Mouse (Mus musculus): Measurements from ENCODE around the gene Loxl1. TPM values are rescaled to one million over a fixed set of nuclear protein-coding genes. Genes with fewer than 3 reads are reported as not detected.
A peak's percentile ranks its signal among the peaks of the same experiment; 100 is the strongest.

Gene Loxl1
- polyA plus RNA-seq, 1 experiment from 2014 or later, result 16.0 TPM

GRCm38 (mm10) chr9:58345963-58346362 is 33.0 kb upstream of the Loxl1 start:
- no peak overlapping the region for H3K4me3 ChIP-seq (ENCODE audit: low read depth, low read length)
- 37% methylated on average over 7 of the region's 7 CpGs for WGBS
- H3K4me2 ChIP-seq (ENCODE audit: low read depth, severe bottlenecking), result no peak overlapping the region
- H3K36me3 ChIP-seq (ENCODE audit: control insufficient read depth, insufficient read depth, low read length), result no peaks in the 10 kb centered on the region
- peaks cover 3% of the 10 kb centered on the region; the same call in 1 of the 2 replicates for H3K4me1 ChIP-seq (ENCODE audit: control insufficient read depth, insufficient read depth, low read length)
- H3K27ac ChIP-seq (replicated peaks; ENCODE audit: low read depth, low read length), result no peak overlapping the region
- H3K9ac ChIP-seq (ENCODE audit: low read length), result no peak overlapping the region
- no peaks in the 10 kb centered on the region for H3K27me3 ChIP-seq (ENCODE audit: control insufficient read depth, insufficient read depth, low read length)
- no peaks in the 10 kb centered on the region for H3K9me3 ChIP-seq (ENCODE audit: control insufficient read depth, low read length)
- DNase-seq (ENCODE audit: low spot score) (no peak), ATAC-seq (ENCODE audit: insufficient number of reproducible peaks, low FRiP score, low TSS enrichment, low read depth) (no peak)

DNA sequence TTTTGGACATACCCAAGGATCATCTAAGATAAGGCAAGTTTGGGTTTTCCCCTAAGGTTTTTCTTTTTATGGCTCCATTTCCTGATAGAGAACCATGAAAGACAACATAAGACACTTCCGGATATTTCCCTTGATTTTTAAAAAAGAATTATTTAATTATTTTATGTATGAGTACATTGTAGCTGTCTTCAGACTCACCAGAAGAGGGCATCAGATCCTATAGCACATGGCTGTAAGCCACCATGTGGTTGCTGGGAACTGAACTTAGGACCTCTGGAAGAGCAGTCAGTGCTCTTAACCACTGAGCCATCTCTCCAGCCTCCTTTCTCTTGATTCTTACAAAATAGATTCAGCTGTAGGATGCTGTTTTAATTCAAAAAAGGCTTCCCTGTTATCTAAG is 28.8 kb upstream of the Loxl1 start:
- no peak for DNase-seq (ENCODE audit: low spot score)
- peaks cover 3% of the 10 kb centered on the region; the same call in 1 of the 2 replicates for H3K4me1 ChIP-seq (ENCODE audit: control insufficient read depth, insufficient read depth, low read length)
- H3K9ac ChIP-seq (ENCODE audit: low read length), result no peak overlapping the region
- H3K36me3 ChIP-seq (ENCODE audit: control insufficient read depth, insufficient read depth, low read length), result no peaks in the 10 kb centered on the region
- WGBS, result 91% methylated on average over 1 of the region's 1 CpGs
- H3K4me2 ChIP-seq (ENCODE audit: low read depth, severe bottlenecking), result no peak overlapping the region
- no peak for ATAC-seq (ENCODE audit: insufficient number of reproducible peaks, low FRiP score, low TSS enrichment, low read depth)
- H3K27me3 ChIP-seq (ENCODE audit: control insufficient read depth, insufficient read depth, low read length), result no peaks in the 10 kb centered on the region
- H3K27ac ChIP-seq (replicated peaks; ENCODE audit: low read depth, low read length), result no peak overlapping the region
- no peaks in the 10 kb centered on the region for H3K9me3 ChIP-seq (ENCODE audit: control insufficient read depth, low read length)
- no peak overlapping the region for H3K4me3 ChIP-seq (ENCODE audit: low read depth, low read length)

DNA sequence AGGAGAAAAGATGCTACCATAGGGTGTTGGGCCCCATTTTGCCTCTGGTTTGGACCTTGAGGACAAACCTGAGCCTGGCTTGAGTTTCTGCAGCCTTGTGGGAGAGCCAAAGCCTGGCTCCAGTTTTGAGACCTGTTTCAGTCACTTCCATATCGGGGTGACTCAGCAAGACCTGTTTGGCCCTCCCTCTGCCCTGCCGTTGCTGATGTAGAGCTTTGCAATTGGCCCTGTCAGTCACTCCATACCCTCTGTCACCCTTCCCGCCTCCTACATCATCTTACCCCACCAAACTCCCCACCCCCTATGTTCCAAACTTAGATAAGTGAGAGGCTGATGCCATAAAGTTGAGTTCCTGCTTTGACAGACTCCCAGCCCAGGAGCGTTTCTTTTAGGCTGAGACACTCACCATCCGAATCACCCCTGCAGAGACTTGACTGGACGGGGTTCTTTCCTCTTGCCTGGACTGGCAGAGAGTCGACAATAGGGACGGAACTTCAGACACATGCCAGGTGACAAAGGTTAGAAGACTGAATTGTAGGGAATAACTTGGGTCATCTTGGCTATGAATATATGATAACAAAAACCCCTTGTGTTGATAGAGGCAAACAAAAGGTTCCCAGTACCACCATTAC is 23.8 kb upstream of the Loxl1 start:
- no peaks in the 10 kb centered on the region for H3K4me1 ChIP-seq (ENCODE audit: control insufficient read depth, insufficient read depth, low read length)
- ATAC-seq (ENCODE audit: insufficient number of reproducible peaks, low FRiP score, low TSS enrichment, low read depth), result no peak
- H3K4me3 ChIP-seq (ENCODE audit: low read depth, low read length), result no peak overlapping the region
- H3K27me3 ChIP-seq (ENCODE audit: control insufficient read depth, insufficient read depth, low read length), result no peaks in the 10 kb centered on the region
- H3K27ac ChIP-seq (replicated peaks; ENCODE audit: low read depth, low read length), result no peak overlapping the region
- WGBS, result 81% methylated on average over 8 of the region's 8 CpGs
- no peak overlapping the region for H3K9ac ChIP-seq (ENCODE audit: low read length)
- H3K36me3 ChIP-seq (ENCODE audit: control insufficient read depth, insufficient read depth, low read length), result no peaks in the 10 kb centered on the region
- H3K9me3 ChIP-seq (ENCODE audit: control insufficient read depth, low read length), result no peaks in the 10 kb centered on the region
- H3K4me2 ChIP-seq (ENCODE audit: low read depth, severe bottlenecking), result no peak overlapping the region
- no peak for DNase-seq (ENCODE audit: low spot score)

DNA sequence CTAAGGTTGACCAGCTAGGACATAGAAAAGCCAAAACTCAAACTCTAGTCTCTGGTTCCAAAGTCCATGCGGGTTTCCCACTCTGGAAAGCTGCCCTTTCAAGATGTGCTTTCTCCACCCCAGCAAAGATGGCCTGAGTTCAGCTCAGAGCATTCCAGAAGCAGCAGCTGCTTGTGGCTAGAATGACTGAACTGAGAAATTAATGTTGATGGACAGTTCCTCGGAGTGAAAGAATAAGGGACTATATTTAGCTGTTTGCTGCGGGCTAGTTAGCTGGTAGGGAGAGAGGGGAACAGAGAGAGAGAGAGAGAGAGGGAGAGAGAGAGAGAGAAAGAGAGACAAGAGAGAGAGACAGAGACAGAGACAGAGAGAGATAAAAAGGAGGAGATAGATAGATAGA is 18.3 kb upstream of the Loxl1 start:
- Histone ChIP-seq H3K4me1 (ENCODE audit: control insufficient read depth, insufficient read depth, low read length) (no peaks in the 10 kb centered on the region), H3K4me3 (ENCODE audit: low read depth, low read length) (no peak overlapping the region), H3K27me3 (ENCODE audit: control insufficient read depth, insufficient read depth, low read length) (no peaks in the 10 kb centered on the region), H3K9ac (ENCODE audit: low read length) (no peak overlapping the region), H3K27ac (replicated peaks; ENCODE audit: low read depth, low read length) (no peak overlapping the region), H3K4me2 (ENCODE audit: low read depth, severe bottlenecking) (no peak overlapping the region), H3K36me3 (ENCODE audit: control insufficient read depth, insufficient read depth, low read length) (no peaks in the 10 kb centered on the region), H3K9me3 (ENCODE audit: control insufficient read depth, low read length) (no peaks in the 10 kb centered on the region)
- ATAC-seq (ENCODE audit: insufficient number of reproducible peaks, low FRiP score, low TSS enrichment, low read depth), result no peak
- WGBS, result 86% methylated on average over 3 of the region's 3 CpGs
- no peak for DNase-seq (ENCODE audit: low spot score)

GRCm38 (mm10) chr9:58330293-58330692 is 17.3 kb upstream of the Loxl1 start:
- ATAC-seq (ENCODE audit: insufficient number of reproducible peaks, low FRiP score, low TSS enrichment, low read depth) (no peak), DNase-seq (ENCODE audit: low spot score) (peak; percentile 72)
- H3K36me3 ChIP-seq (ENCODE audit: control insufficient read depth, insufficient read depth, low read length), result no peaks in the 10 kb centered on the region
- H3K27ac ChIP-seq (replicated peaks; ENCODE audit: low read depth, low read length), result no peak overlapping the region
- H3K4me3 ChIP-seq (ENCODE audit: low read depth, low read length), result no peak overlapping the region
- no peak overlapping the region for H3K9ac ChIP-seq (ENCODE audit: low read length)
- no peaks in the 10 kb centered on the region for H3K27me3 ChIP-seq (ENCODE audit: control insufficient read depth, insufficient read depth, low read length)
- WGBS, result 21% methylated on average over 5 of the region's 5 CpGs
- no peak overlapping the region for H3K4me2 ChIP-seq (ENCODE audit: low read depth, severe bottlenecking)
- no peaks in the 10 kb centered on the region for H3K9me3 ChIP-seq (ENCODE audit: control insufficient read depth, low read length)
- no peaks in the 10 kb centered on the region for H3K4me1 ChIP-seq (ENCODE audit: control insufficient read depth, insufficient read depth, low read length)

- WGBS, result 43% methylated on average over 1 of the region's 1 CpGs
- Histone ChIP-seq H3K36me3 (ENCODE audit: control insufficient read depth, insufficient read depth, low read length) (no peaks in the 10 kb centered on the region), H3K27me3 (ENCODE audit: control insufficient read depth, insufficient read depth, low read length) (no peaks in the 10 kb centered on the region), H3K9me3 (ENCODE audit: control insufficient read depth, low read length) (no peaks in the 10 kb centered on the region), H3K4me2 (ENCODE audit: low read depth, severe bottlenecking) (no peak overlapping the region), H3K9ac (ENCODE audit: low read length) (no peak overlapping the region), H3K27ac (replicated peaks; ENCODE audit: low read depth, low read length) (no peak overlapping the region), H3K4me3 (ENCODE audit: low read depth, low read length) (no peak overlapping the region), H3K4me1 (ENCODE audit: control insufficient read depth, insufficient read depth, low read length) (no peaks in the 10 kb centered on the region)
- ATAC-seq (ENCODE audit: insufficient number of reproducible peaks, low FRiP score, low TSS enrichment, low read depth) (no peak), DNase-seq (ENCODE audit: low spot score) (no peak)
Observed at GRCm38 (mm10) chr9:58327382-58327781, 14.4 kb upstream of the Loxl1 start.

DNA sequence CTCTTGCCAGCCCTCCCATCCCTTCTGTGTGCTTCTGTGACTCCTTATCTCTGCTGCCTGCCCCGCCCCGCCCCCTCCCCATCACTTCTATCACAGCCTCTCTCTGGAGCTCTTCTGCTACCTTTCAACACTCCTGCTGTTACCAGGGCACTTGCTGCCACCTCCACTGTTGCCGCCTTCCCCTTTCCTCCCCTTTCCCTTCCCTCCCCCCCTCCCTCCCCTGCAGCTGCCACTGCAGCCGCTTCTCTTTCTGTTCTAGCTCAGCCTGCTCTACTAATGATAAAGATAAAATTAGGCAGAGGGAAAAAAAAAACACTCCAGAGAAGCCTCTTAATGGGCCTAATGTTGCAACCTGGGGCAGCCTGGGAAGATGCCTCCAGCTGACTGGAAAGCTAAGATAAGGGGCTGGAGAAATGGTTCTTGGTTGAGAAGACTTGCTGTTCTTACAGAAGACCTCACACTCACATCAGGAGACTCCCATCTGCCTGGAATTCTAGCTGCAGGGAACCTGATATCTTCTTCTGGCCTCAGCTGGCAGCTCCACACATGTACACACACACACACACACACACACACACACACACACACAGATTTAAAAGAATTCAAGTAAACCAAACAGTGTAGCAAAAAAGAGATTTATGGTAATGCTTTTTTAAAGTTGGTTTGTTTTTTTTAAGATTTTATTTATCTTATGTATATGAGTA is 13.6 kb upstream of the Loxl1 start:
- no peaks in the 10 kb centered on the region for H3K9me3 ChIP-seq (ENCODE audit: control insufficient read depth, low read length)
- ATAC-seq (ENCODE audit: insufficient number of reproducible peaks, low FRiP score, low TSS enrichment, low read depth), result no peak
- H3K4me3 ChIP-seq (ENCODE audit: low read depth, low read length), result no peak overlapping the region
- H3K36me3 ChIP-seq (ENCODE audit: control insufficient read depth, insufficient read depth, low read length), result no peaks in the 10 kb centered on the region
- DNase-seq (ENCODE audit: low spot score), result no peak
- H3K27ac ChIP-seq (replicated peaks; ENCODE audit: low read depth, low read length), result no peak overlapping the region
- no peaks in the 10 kb centered on the region for H3K27me3 ChIP-seq (ENCODE audit: control insufficient read depth, insufficient read depth, low read length)
- WGBS, result 5% methylated on average over 4 of the region's 4 CpGs
- no peak overlapping the region for H3K4me2 ChIP-seq (ENCODE audit: low read depth, severe bottlenecking)
- no peak overlapping the region for H3K9ac ChIP-seq (ENCODE audit: low read length)
- no peaks in the 10 kb centered on the region for H3K4me1 ChIP-seq (ENCODE audit: control insufficient read depth, insufficient read depth, low read length)

DNA sequence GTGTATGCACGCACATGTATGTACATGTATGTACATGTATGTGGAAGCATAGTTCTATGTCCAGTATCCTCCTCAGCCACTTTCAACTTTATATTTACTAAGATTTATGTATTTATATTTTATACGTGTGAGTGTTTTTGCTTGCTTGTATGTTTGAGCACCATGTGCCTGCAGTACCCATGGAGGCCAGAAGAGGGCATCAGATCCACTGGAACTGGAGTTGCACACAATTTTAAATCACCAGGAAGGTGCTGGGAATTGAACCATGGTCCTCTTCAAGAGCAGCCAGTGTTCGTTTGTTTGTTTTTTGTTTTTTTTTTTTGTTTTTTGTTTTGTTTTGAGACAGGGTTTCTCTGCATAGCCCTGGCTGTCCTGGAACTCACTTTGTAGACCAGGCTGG is 8.7 kb upstream of the Loxl1 start:
- Histone ChIP-seq H3K4me2 (ENCODE audit: low read depth, severe bottlenecking) (no peak overlapping the region), H3K27me3 (ENCODE audit: control insufficient read depth, insufficient read depth, low read length) (no peaks in the 10 kb centered on the region), H3K9ac (ENCODE audit: low read length) (no peak overlapping the region), H3K9me3 (ENCODE audit: control insufficient read depth, low read length) (no peaks in the 10 kb centered on the region), H3K36me3 (ENCODE audit: control insufficient read depth, insufficient read depth, low read length) (no peaks in the 10 kb centered on the region), H3K27ac (replicated peaks; ENCODE audit: low read depth, low read length) (no peak overlapping the region), H3K4me1 (ENCODE audit: control insufficient read depth, insufficient read depth, low read length) (peaks cover 7% of the 10 kb centered on the region; the same call in 1 of the 2 replicates), H3K4me3 (ENCODE audit: low read depth, low read length) (no peak overlapping the region)
- 95% methylated on average over 3 of the region's 3 CpGs for WGBS
- DNase-seq (ENCODE audit: low spot score) (no peak), ATAC-seq (ENCODE audit: insufficient number of reproducible peaks, low FRiP score, low TSS enrichment, low read depth) (no peak)

All from limb, embryonic 11.5 days (tissue).